In the genomic region with DNA sequence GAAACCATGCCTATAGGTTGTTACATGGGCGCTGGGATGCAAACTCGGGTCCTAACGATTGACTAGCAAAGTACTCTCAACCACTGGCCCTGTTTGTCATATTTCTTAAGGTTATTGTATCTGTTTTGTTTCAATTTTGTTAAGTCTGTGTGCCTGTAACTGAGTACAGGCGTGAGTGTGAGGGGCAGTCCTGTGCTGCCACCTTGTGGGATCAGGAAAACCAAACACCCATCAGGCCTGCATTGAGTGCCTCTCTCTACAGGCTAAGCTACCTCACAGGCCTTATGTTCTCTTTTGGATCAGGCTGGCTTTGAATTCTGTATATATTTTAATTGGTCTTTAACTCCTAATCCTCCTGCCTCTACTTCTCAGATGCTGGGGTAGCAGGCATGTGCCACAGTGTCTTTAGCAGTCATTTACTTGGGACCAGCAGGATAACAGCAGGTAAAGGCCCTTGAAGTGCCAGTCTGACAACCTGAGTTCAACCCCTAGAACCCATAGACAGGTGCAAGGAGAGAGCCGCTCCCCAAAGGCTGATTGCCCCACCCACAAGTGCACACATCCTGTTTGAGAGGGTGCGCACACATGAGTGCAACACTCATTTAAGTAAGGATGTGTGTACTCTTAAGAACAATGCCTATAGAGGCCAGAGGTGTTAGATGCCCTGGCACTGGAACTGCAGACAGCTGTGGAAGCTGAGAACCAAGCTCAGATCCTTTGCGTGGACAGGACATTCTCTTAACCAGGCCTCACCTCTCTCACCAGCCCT, we compare ENCODE assay signal across 8 mouse cellular contexts. TPM values are rescaled to one million over a fixed set of nuclear protein-coding genes. Genes with fewer than 3 reads are reported as not detected.
DNase-seq lines count a peak whose midpoint lies in the region; ATAC-seq and TF ChIP-seq lines count a peak whose summit lies in the region.
"Had no signal": no experiment of that assay in that cellular context is flagged by ENCODE, and none has a peak within 500 bp of the region (broad histone marks: within the 10 kb centered on the region; RNA-seq: fewer than 3 reads in every experiment).

No protein-coding gene starts in this region.

- H3K4me1 ChIP-seq in G1E (ENCODE audit: insufficient read depth, low read depth, low read length), result peaks cover 13% of the 10 kb centered on the region
- H3K4me1 ChIP-seq: neural tube, embryonic 12.5 days had no signal

- H3K27me3 ChIP-seq in G1E (ENCODE audit: insufficient read depth, low read length), result no peaks in the 10 kb centered on the region
- H3K27me3 ChIP-seq: neural tube, embryonic 12.5 days had no signal

- H3K4me3 ChIP-seq in G1E (ENCODE audit: low read depth, low read length), result no peak overlapping the region
- H3K4me3 ChIP-seq: neural tube, embryonic 12.5 days had no signal

- peak; percentile 40 for TF ChIP-seq CTCF in G1E (IDR thresholded peaks at IDR 0.05; ENCODE audit: low read depth, low read length)

- DNase-seq in layer of hippocampus, adult 11-12 months (ENCODE audit: low spot score), result peak; percentile 26
- no peak for DNase-seq in layer of hippocampus, adult 9-11 months
- DNase-seq in G1E (ENCODE audit: low spot score), result peak; percentile 5
- DNase-seq in adrenal gland, postnatal 25 days, result peak; percentile 39
- DNase-seq in induced T-regulatory cell, adult 2 months (ENCODE audit: low read depth), result peak; percentile 77
- peak; percentile 35 for DNase-seq in lung, postnatal 25 days (ENCODE audit: low spot score)
- peak; percentile 14 for DNase-seq in yolk sac, embryonic 10.5 days (ENCODE audit: low spot score)

- peaks cover 82% of the 10 kb centered on the region for H3K36me3 ChIP-seq in G1E (replicated peaks)

- ATAC-seq in G1E (ENCODE audit: extremely low read depth, insufficient number of reproducible peaks, low FRiP score, poor library complexity, severe bottlenecking), result no peak

- H3K9me3 ChIP-seq in G1E (replicated peaks), result no peaks in the 10 kb centered on the region
- H3K9me3 ChIP-seq: neural tube, embryonic 12.5 days had no signal

RNA-seq across cellular contexts. Expression of a gene that starts 38.2 kb away (rescaled TPM):
- 82.6 and 101 TPM in 2 replicates for total RNA-seq in G1E (2014; fragmentation: Nextera tagmentation)
- 31.0 and 35.0 TPM in 2 replicates for total RNA-seq in G1E (2017)
- 2.2 and 4.3 TPM in 2 replicates for polyA plus RNA-seq in G1E (2012)
- 22.4 and 28.8 TPM in 2 replicates for total RNA-seq in adrenal gland, postnatal 25 days (2021)

RNA-seq across cellular contexts. Expression of a gene that starts 55.4 kb away (rescaled TPM):
- total RNA-seq in G1E (2014; fragmentation: Nextera tagmentation), result 0.75 and 1.2 TPM in 2 replicates
- total RNA-seq in G1E (2017), result 1.6 and 5.1 TPM in 2 replicates
- 0.17 and 0.46 TPM in 2 replicates for polyA plus RNA-seq in G1E (2012)
- 7.2 and 10.1 TPM in 2 replicates for total RNA-seq in adrenal gland, postnatal 25 days (2021)
